Mouse (Mus musculus) left cerebral cortex, adult 2 months (tissue): ENCODE measurements at regions not wholly inside any gene's neighbourhood (a gene's known extent, or its start where the extent isn't known, plus 50 kb on each side); places are given as distances from the start of the nearest gene placed in this dataset.

Source experiments
- DNase-seq, 2 experiments: peaks; one replicate each; pipeline ENCODE4 v3.0.0; 2021 to 2022; ENCODE audit warnings: low spot score in 2 of 2, mixed read lengths in 1 of 2; ENCODE audit errors: extremely low spot score in 1 of 2
- H3K27ac ChIP-seq: fragments of 200-600 bp; 2 replicates; pipeline ENCODE4 v1.8.1; 2022
- H3K4me3 ChIP-seq: fragments of 200-600 bp; 2 replicates; pipeline ENCODE4 v1.8.1; 2022
- CTCF ChIP-seq: fragments of 200-600 bp; IDR thresholded peaks from 2 replicates; pipeline ENCODE4 v1.8.1; 2022; ENCODE audit warnings: antibody characterized with exemption, mild to moderate bottlenecking, moderate library complexity
- intact Hi-C: fragments of 180-260 bp; cut with DNase I; formaldehyde crosslinking; loops from one replicate; pipeline ENCODE4 v1.15.1; 2025

DNA sequence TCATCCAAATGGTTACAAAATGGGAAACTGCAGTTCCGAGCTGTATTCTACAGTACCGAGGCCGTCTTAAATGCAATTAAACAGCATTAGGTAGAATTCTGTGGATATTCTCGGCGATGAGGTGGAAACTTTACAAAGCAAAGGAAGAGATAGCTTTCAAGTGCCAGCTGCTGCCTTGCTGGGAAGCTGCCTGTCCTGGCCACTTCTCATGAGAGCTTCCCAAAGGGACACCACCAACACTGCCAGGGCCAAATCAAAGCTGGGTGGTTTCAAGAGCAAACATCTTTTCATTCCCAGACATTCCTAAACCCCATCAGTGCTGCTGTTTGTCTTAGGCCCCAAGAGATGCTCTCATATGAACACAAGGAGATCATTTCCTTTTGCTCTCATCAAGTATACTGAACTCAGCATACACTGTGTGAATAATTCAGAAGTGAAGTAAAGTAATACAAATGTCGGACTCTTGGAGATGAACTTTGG, 156.6 kb upstream of the AI593442 start:
- Histone ChIP-seq H3K4me3 (no peak overlapping the region), H3K27ac (no peak overlapping the region)
- DNase-seq = no peak
- intact Hi-C loops = no loop called here
- TF ChIP-seq CTCF = no peak

DNA sequence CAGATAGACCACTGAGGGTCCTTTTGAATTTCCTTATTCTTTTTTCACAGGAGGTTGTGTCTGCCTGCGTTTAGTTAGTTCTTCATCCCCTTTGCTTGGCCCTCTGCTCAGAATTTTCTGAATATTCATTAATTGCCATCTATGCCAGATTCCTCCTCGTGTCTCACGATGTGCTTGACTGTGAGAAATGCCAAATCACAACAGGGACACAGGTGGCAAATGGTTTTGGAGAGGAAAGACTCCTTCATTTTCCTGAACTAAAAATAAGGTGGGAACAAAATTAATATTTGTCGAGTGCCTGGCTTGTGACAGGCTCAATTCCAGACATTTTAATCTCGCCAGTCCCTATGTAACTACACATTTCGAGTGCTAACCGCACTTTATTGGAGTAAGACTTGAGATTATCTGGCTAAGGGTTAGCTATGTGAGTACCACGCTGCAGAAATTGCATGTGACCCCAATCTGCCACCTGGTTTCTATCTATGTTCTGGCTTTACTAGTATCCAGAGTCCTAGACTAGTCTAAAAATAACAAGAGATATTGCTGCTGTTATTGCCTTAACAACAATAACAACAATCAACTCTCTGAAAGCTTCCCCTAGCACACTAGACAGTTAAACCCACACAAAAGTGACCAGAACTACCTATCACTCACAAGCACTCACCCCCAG, 156.0 kb upstream of the AI593442 start:
- Histone ChIP-seq H3K27ac (no peak overlapping the region), H3K4me3 (no peak overlapping the region)
- intact Hi-C loops = no loop called here
- no peak for TF ChIP-seq CTCF
- no peak for DNase-seq

DNA sequence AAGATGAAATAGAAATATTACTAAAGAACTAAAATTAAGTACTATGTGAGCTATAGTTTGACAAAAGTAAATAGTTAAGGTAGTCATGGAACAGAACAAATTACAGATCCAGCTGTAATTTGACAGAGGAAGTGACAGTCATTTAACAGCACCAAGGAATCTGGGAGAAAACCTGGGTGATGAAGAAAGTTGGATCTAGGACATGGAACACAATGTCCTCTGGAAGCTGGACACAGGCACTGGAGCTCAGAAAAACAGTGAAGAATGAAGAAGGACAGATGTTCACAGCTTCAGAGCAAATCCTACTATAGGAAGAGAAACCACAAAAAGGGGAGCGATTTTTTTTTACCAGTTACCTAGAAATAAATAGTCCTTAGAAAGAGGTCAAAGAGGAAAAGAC, 147.2 kb upstream of the AI593442 start:
- H3K27ac ChIP-seq = no peak overlapping the region
- no peak overlapping the region for H3K4me3 ChIP-seq
- TF ChIP-seq CTCF = no peak
- DNase-seq = no peak
- intact Hi-C loops = no loop called here

DNA sequence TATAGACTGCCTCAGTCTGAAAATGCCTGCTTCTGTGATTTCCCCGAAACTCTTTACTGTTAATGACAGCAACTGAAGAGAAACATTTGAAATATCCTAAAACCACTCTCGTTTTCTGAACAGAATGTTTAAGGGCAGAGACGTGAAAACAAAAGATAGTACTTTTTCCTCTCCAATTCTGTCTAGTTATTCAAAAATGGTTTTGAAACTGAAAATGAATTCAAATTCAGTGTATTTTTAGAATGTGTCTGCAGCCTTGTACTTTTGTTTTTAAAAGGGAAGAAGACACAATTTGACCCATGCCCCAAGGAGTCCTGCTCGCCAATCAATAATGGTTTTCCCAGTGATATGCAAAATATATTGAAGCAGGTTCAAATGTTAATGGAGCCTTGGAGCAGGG, 136.7 kb upstream of the AI593442 start:
- no peak overlapping the region for H3K27ac ChIP-seq
- no peak for DNase-seq
- no peak for TF ChIP-seq CTCF

DNA sequence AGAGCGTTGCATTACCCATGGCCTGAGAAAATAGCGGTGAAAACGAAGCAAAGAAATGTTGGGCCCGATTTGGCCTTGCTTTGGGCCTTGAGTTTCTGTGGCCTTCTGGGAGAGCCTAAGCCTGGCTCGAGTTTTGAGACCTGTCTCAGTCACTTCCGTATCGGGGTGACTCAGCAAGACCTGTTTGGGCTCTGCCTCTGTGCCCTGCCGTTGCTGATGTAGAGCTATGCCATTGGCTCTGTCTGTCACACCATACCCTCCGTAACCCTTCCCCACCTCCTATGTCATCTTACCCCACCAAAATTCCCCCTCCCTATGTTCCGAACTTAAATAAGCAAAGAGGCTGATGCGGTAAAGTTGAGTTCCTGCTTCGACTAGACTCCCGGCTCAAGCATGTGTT, 123.4 kb upstream of the AI593442 start:
- Histone ChIP-seq H3K4me3 (no peak overlapping the region), H3K27ac (no peak overlapping the region)
- intact Hi-C loops = no loop called here
- TF ChIP-seq CTCF = no peak
- DNase-seq = no peak

More for the DNA sequence above, 136.7 kb upstream of the AI593442 start:
- H3K4me3 ChIP-seq = no peak overlapping the region
- intact Hi-C loops = no loop called here

DNA sequence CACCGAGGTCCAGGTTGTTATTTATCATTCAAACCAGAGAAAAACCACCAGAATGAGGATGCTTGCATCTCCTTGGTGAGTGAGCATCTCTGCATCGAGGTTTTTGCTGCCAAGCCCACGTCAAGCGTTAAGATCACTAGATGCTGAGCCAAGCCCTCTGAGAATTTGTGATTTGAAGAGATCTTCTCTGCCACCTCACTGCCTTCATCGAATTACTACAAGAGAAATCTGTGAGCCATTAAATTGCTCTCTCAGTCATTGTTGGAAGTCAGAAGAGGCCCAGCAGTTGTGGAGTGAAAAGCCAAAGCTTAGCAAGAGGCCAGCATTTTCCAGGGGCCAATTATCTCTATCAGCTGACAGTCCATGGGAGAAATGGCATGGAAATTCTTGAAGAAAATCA, 122.2 kb upstream of the AI593442 start:
- intact Hi-C loops = no loop called here
- Histone ChIP-seq H3K4me3 (no peak overlapping the region), H3K27ac (no peak overlapping the region)
- no peak for TF ChIP-seq CTCF
- no peak for DNase-seq

DNA sequence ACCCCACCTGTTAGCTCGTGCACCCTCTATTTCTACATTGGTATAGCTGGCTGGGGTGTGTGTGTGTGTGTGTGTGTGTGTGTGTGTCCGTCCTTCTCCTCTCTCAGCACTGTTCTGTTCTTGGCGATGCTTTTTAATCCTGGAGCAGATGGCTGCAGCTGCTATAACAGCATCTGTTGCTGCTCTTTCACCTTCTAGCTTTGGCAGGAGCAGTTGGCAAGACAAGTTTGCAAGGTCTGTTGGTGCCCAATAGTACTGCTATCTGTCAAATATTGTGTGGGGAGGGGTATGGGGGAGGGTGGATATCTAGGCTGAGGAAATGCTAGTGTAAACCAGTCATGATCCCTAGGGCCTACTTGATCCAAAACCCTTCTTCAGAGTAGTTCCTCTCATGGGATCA, 120.9 kb upstream of the AI593442 start:
- TF ChIP-seq CTCF = no peak
- intact Hi-C loops = no loop called here
- no peak overlapping the region for H3K4me3 ChIP-seq
- no peak overlapping the region for H3K27ac ChIP-seq
- DNase-seq = no peak

DNA sequence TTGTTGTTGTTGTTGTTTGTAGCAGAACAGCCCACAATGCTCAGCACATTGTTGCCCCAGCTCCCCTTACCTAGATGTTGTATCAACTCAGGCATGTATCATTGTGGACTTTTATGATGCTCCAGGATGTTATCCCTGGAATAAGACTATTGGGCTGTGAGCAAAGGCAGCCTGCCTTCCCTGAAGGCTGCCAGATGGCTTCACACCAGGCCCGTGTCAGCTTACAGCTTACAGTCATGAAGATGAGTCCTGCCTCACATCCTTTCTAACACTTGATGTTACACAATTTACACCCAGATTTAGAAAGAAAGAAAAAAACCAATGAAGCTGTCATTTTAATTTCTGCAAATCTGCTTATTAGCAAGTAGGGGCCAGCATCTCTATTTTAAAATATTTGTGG, 113.0 kb upstream of the AI593442 start:
- Histone ChIP-seq H3K27ac (peak overlapping the region; percentile 28; the same call in 1 of the 2 replicates), H3K4me3 (no peak overlapping the region)
- intact Hi-C loops = no loop called here
- peak; percentile 14 to 17 for DNase-seq
- no peak for TF ChIP-seq CTCF

DNA sequence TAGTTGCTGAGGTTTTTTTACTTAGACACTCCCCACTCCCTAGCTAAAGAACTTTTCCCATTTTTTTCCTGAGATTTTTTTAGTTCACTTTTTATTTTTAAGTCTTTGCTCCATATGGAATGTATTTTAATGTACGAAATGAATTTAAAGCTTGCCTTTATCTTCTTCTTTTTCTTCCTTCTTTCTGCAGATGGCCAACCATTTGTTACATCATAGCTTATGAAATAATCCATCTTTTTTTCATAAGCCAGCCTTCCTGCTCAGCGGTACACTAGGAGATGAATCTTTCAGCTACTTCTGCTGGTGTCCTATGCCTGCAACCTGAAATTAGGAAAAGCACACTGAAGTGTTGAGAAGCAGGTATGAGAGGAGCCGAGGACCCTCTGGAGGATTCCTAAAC, 102.9 kb upstream of the AI593442 start:
- no peak for TF ChIP-seq CTCF
- intact Hi-C loops = loop anchor here (5.0 kb wide), 2 partner anchors 105 to 375 kb away; partner anchors contain the start of gene AI593442
- Histone ChIP-seq H3K27ac (peak overlapping the region; percentile 77), H3K4me3 (no peak overlapping the region)
- DNase-seq = no peak

DNA sequence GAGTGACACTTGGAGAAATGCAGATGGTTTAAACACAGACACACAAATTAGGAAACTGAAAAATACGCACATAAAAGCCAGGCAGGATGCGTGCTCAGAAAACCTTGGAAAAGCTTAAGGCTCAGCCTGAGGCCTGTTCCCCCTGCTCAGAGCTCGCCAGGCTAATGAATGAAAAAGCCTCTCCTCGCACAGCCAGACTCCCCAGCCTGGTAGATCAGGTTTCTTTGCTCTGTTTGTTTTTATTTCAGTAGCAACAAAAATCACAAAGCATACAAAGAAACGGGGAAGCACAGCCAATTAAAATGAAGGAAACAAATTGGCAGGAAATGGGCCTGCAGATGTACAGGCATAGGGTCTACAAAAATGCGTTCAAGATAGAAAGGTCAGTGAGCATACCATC, 97.0 kb upstream of the AI593442 start:
- intact Hi-C loops = no loop called here
- H3K27ac ChIP-seq = no peak overlapping the region
- no peak for TF ChIP-seq CTCF
- DNase-seq = no peak
- H3K4me3 ChIP-seq = no peak overlapping the region

DNA sequence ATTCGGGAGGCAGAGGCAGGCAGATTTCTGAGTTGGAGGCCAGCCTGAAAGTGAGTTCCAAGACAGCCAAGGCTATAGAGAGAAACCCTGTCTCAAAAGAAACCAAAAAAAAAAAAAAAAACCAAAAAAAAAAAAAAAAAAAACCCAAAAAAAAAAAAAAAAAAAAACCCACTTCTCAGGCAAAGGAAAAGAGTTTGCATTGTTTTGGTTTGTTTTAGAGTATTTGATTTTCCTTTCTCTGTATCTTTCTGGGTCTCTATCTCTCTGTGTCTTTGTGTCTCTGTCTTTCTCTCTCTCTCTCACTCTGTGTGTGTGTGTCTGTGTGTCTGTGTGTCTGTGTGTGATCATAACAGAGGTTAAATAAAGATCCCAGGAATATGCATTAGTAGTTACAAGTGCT, 95.7 kb upstream of the AI593442 start:
- Histone ChIP-seq H3K4me3 (no peak overlapping the region), H3K27ac (no peak overlapping the region)
- DNase-seq = no peak
- TF ChIP-seq CTCF = no peak
- intact Hi-C loops = no loop called here

DNA sequence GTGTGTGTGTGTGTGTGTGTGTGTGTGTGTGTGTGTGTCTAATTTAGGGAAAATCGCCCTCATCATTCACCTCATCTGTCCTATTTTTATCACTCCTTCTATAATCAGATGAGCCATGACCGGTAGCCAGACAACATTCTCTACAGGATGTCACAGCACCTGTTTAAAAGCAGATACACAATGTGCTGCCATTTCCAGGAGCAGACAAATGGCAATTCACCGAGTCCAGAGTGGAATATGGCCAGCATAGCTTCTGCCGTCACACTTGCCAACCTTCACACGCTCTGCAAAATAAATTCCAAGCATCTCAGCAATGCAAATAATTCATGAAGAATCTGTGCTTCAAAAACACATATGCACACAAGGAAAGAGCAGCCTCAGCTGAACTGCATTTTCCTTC, 88.5 kb upstream of the AI593442 start:
- Histone ChIP-seq H3K4me3 (no peak overlapping the region), H3K27ac (no peak overlapping the region)
- intact Hi-C loops = no loop called here

DNA sequence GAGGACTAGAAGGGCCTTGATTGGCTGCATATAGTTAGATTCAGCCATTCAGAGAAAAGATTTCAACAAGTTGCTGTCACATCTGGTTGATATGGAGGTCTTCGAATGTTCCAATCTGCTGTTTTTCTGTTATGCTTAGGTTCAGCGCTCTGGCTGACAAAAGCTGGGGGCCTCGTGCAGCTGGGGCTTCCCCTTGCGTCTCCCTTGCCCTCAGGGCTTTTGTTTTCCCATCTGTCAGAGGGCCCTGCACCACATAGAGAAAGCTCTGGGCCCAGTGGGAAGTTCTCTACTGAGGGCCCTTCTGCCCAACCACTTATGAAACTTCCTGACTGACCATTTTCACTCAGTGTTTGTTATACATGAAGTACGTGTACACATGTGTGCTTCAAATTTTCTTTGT, 86.2 kb upstream of the AI593442 start:
- DNase-seq = no peak
- no peak for TF ChIP-seq CTCF
- intact Hi-C loops = no loop called here
- H3K27ac ChIP-seq = no peak overlapping the region
- H3K4me3 ChIP-seq = no peak overlapping the region

More for the DNA sequence above, 88.5 kb upstream of the AI593442 start:
- no peak for DNase-seq
- TF ChIP-seq CTCF = no peak
